Mouse (Mus musculus): ENCODE results near the gene Gpc6.

- TF ChIP-seq CTCF (conservative IDR thresholded peaks at IDR 0.05 in 1 of 2, IDR thresholded peaks at IDR 0.05 in 1 of 2; ENCODE audit: low read depth in 2 of 2, low read length in 2 of 2) (no peak), PAX5 (IDR thresholded peaks at IDR 0.05; ENCODE audit: low read length) (no peak), ELF1 (IDR thresholded peaks at IDR 0.05; ENCODE audit: low read depth, low read length) (no peak), JUND (conservative IDR thresholded peaks at IDR 0.05; ENCODE audit: low read depth, low read length) (no peak), NELFE (IDR thresholded peaks at IDR 0.05; ENCODE audit: low read depth, low read length) (no peak), EP300 (IDR thresholded peaks at IDR 0.05; ENCODE audit: low read length) (no peak), SMC3 (IDR thresholded peaks at IDR 0.05; ENCODE audit: low read depth, low read length) (no peak), ZC3H11A (IDR thresholded peaks at IDR 0.05; ENCODE audit: low read depth, low read length) (no peak), POLR2A (IDR thresholded peaks at IDR 0.05; ENCODE audit: low read depth, low read length) (no peak), MEF2A (IDR thresholded peaks at IDR 0.05; ENCODE audit: borderline replicate concordance, low read depth, low read length) (no peak), HCFC1 (IDR thresholded peaks at IDR 0.05; ENCODE audit: low read depth, low read length) (no peak)
Measured at GRCm38 (mm10) chr14:117659198-117659761, 734.2 kb downstream of the Gpc6 start.

Data from CH12.LX (cell line).